Mouse (Mus musculus) layer of hippocampus, postnatal 14 days (tissue): Measurements from ENCODE around the gene 1700009N14Rik. TPM values are rescaled to one million over a fixed set of nuclear protein-coding genes. Genes with fewer than 3 reads are reported as not detected.

ENCODE experiments used
- DNase-seq, 2 experiments: peaks; one replicate each; pipeline ENCODE4 v3.0.0; 2021 to 2022; ENCODE audit warnings: low spot score in 2 of 2, mixed read lengths in 1 of 2
- long read RNA-seq, 2 experiments: library from polyadenylated mRNA; stranded (forward); transcript quantifications; one replicate each; pipeline ENCODE4 v2.0.0; 2021
- total RNA-seq, 2 experiments: library from RNA; stranded (reverse); gene quantifications; 2 replicates each; pipeline ENCODE4 v1.2.3; 2021

1700009N14Rik gene
- not detected for total RNA-seq
- long read RNA-seq, experiment 1 = 0 reads
- long read RNA-seq, experiment 2 = 0 reads

DNA sequence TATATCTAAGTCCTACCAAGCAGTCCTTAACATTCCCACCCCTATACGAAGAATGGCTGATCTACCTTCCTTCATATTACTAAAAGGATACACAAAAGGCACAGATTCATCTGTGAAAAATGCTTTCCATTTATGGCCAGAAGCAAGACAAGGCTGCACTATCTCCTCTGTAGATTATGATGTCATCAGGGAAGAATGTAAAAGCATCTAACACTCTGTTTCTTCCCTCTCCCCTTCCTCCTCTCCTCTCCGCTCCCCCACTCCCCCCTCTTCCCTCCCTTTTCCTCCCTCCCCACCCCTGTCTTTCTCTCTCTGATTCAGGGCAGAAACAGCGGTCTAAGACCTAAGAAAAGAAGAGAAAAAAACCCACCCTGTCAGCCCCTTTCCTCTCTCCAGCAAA is at the start of gene 1700009N14Rik:
Gene 1700009N14Rik, plus strand, starts transcription at position 227 of the 400 bp plus-strand sequence.
- DNase-seq = no peak

DNA sequence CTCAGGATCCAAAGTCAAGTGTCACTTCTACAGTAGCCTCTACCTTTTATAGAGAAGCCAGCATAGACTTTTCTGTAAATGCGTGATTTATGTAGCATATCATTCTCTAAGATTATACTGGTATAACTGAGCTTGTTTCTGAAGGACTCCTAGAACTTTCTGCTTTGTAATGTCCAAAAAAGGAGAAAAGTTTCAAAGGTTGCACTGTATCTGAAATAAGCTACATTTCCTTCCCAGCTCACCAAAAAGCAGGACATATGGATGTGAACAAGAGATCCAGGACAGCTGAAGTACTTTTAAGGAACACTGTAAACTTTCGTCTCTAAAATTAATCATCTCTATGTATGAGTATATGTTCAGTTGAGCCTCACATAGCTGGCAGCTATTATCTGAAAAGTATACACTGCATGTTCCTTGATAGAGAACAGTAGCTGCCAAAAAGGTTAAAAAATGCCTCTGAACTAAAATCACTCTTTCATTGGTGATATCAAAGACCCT is 12.2 kb upstream of the 1700009N14Rik start:
- DNase-seq = no peak

DNA sequence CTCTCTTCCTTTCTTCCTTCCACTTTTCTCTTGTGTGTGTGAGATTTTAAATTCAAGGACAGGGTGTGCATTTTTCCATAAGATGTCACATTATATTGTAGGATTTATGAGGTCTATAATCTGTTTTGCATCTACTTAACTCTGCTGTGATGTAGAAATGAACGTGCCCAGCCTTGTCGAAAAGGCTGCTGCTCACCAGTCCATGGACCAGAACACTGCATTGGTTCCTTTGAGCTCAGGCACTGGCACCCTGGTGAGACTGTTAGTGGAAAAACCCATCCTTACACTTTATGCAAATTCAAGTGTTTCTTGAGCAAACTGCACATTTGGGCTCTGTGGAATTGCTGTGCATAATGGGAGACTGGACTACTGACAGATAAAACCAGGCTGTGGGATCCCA is 24.2 kb downstream of the 1700009N14Rik start:
- no peak for DNase-seq

DNA sequence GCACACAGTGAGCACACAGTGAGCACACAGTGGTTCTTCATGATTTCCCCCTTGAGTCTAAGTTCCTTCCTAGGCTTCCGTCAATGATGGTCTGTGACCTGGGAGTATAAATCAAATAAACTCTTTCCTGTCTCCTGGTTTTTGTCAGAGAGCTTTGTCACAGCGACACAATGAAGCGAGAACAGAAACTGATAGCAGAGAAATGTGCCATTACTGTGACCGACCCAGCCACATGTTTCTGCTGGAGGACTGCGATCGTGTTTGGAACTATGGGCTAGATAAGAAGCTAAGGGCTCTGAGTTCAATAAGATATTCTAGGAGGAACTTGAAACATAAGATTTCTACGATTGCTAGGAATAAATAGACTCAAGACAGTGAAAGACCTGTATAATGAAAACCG is 36.3 kb downstream of the 1700009N14Rik start:
- no peak for DNase-seq

DNA sequence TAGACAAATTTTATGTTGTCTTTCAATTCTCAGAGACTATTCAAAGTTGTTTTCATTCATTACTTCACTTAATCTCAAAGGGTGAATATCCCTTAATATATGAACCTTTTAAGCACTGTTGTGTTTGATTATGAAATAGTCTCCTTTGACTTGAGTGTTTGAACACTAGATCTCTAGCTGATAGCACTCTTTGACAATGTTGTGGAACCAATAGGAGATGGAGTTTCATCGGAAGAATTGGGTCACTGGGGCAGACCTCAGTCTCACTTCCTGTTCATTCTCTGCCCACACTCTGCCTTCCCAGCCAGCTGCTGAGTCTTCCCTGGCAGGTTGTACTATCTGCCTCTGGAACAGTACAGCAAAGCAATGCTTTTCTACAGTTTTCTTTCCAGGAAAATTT is 43.5 kb downstream of the 1700009N14Rik start:
- DNase-seq = no peak

GRCm38 (mm10) chr4:39495875-39496274 is 45.8 kb downstream of the 1700009N14Rik start:
- DNase-seq = no peak
